Mouse (Mus musculus): ENCODE results near the gene Kirrel3.

Gene Kirrel3

GRCm38 (mm10) chr9:34703547-34704300 is 218.0 kb downstream of the Kirrel3 start:
- DNase-seq: no peak

- DNase-seq: no peak
Measured at GRCm38 (mm10) chr9:34704357-34704756, 218.7 kb downstream of the Kirrel3 start.

- DNase-seq: no peak
Measured at GRCm38 (mm10) chr9:34706350-34706873, 220.7 kb downstream of the Kirrel3 start.

- DNase-seq: no peak
Measured at GRCm38 (mm10) chr9:34708691-34709090, 223.0 kb downstream of the Kirrel3 start.

GRCm38 (mm10) chr9:34711996-34712395 is 226.3 kb downstream of the Kirrel3 start:
- DNase-seq: no peak

- no peak for DNase-seq
Measured at GRCm38 (mm10) chr9:34712996-34713395, 227.3 kb downstream of the Kirrel3 start.

GRCm38 (mm10) chr9:34713462-34713926 is 227.8 kb downstream of the Kirrel3 start:
- DNase-seq: no peak

GRCm38 (mm10) chr9:34714996-34715619 is 229.4 kb downstream of the Kirrel3 start:
- DNase-seq: no peak

- DNase-seq: no peak
Measured at GRCm38 (mm10) chr9:34716476-34716875, 230.8 kb downstream of the Kirrel3 start.

- peak; percentile 11 for DNase-seq
Measured at GRCm38 (mm10) chr9:34721478-34722197, 235.9 kb downstream of the Kirrel3 start.

- no peak for DNase-seq
Measured at GRCm38 (mm10) chr9:34722198-34722550, 236.5 kb downstream of the Kirrel3 start.

- DNase-seq: no peak
Measured at GRCm38 (mm10) chr9:34732507-34732906, 246.8 kb downstream of the Kirrel3 start.

- no peak for DNase-seq
Measured at GRCm38 (mm10) chr9:34733579-34733978, 247.9 kb downstream of the Kirrel3 start.

- no peak for DNase-seq
Measured at GRCm38 (mm10) chr9:34734991-34735390, 249.3 kb downstream of the Kirrel3 start.

- no peak for DNase-seq
Measured at GRCm38 (mm10) chr9:34739431-34739830, 253.7 kb downstream of the Kirrel3 start.

- no peak for DNase-seq
Measured at GRCm38 (mm10) chr9:34740814-34741213, 255.1 kb downstream of the Kirrel3 start.

GRCm38 (mm10) chr9:34748003-34748402 is 262.3 kb downstream of the Kirrel3 start:
- DNase-seq: no peak

- no peak for DNase-seq
Measured at GRCm38 (mm10) chr9:34749161-34749560, 263.5 kb downstream of the Kirrel3 start.

GRCm38 (mm10) chr9:34749877-34750276 is 264.2 kb downstream of the Kirrel3 start:
- no peak for DNase-seq

- no peak for DNase-seq
Measured at GRCm38 (mm10) chr9:34750887-34751286, 265.2 kb downstream of the Kirrel3 start.

GRCm38 (mm10) chr9:34752076-34752800 is 266.5 kb downstream of the Kirrel3 start:
- DNase-seq: no peak

GRCm38 (mm10) chr9:34752801-34753170 is 267.1 kb downstream of the Kirrel3 start:
- peak; percentile 83 for DNase-seq

- no peak for DNase-seq
Measured at GRCm38 (mm10) chr9:34753891-34754290, 268.2 kb downstream of the Kirrel3 start.

Measured in lung, postnatal 14 days (tissue).